Mouse (Mus musculus): Measurements from ENCODE around the gene Faah.

- TF ChIP-seq CTCF (IDR thresholded peaks at IDR 0.05; ENCODE audit: extremely low read depth, insufficient read depth, low read length) (no peak), POLR2A (IDR thresholded peaks at IDR 0.05; ENCODE audit: extremely low read depth, insufficient read depth, low read length) (no peak)
Observed at GRCm38 (mm10) chr4:115963751-115964150, 54.0 kb downstream of the Faah start.

All from cortical plate, adult 2 months (tissue).